Mouse (Mus musculus) CH12.LX (cell line): ENCODE measurements around the gene Slc6a9. TPM values are rescaled to one million over a fixed set of nuclear protein-coding genes. Genes with fewer than 3 reads are reported as not detected.

ENCODE experiments used
- DNase-seq: peaks from one replicate; pipeline ENCODE4 v3.0.0-alpha.2; 2013; ENCODE audit errors: extremely low read depth
- H3K27ac ChIP-seq: 2 replicates; pipeline ENCODE4 v1.5.1; 2012; ENCODE audit warnings: low read depth, mild to moderate bottlenecking, control low read depth, moderate library complexity; ENCODE audit not compliant: insufficient read depth
- H3K27me3 ChIP-seq: replicated peaks from 2 replicates; pipeline ENCODE3; 2012; ENCODE audit warnings: inconsistent platforms
- H3K36me3 ChIP-seq, 2 experiments: replicated peaks in 1 of 2; 2 replicates each; pipeline versions ENCODE3 to v1.6.1; 2012; ENCODE audit warnings: inconsistent platforms in 1 of 2, low read length in 1 of 2, mild to moderate bottlenecking in 1 of 2, mixed read lengths in 1 of 2, moderate library complexity in 1 of 2; ENCODE audit not compliant: control insufficient read depth in 1 of 2, insufficient read depth in 1 of 2
- H3K4me1 ChIP-seq, 2 experiments: 2 replicates each; pipeline ENCODE4 v1.6.1; 2012; ENCODE audit warnings: inconsistent platforms in 1 of 2, moderate library complexity in 1 of 2; ENCODE audit not compliant: insufficient read depth in 2 of 2, control insufficient read depth in 1 of 2
- H3K4me2 ChIP-seq: 2 replicates; pipeline ENCODE4 v1.6.1; 2012; ENCODE audit warnings: low read depth, mild to moderate bottlenecking, control low read depth; ENCODE audit not compliant: poor library complexity, insufficient read depth, severe bottlenecking
- H3K4me3 ChIP-seq, 3 experiments: fragments of 150-350 bp in 1 of 3; sonication (generic) in 1 of 3; replicated peaks in 1 of 3; 2 replicates each; pipeline versions ENCODE3 to v1.5.1; 2011 to 2012; ENCODE audit warnings: low read depth in 2 of 3, low read length in 2 of 3, mild to moderate bottlenecking in 2 of 3, moderate library complexity in 2 of 3, control low read depth in 1 of 3, improper control_type of control experiment in 1 of 3, inconsistent platforms in 1 of 3, mixed read lengths in 1 of 3; ENCODE audit not compliant: poor library complexity in 1 of 3
- H3K79me2 ChIP-seq: replicated peaks from 2 replicates; pipeline ENCODE4 v1.6.1; 2012; ENCODE audit warnings: mild to moderate bottlenecking, moderate library complexity; ENCODE audit not compliant: control insufficient read depth, poor library complexity, insufficient read depth, severe bottlenecking; ENCODE audit errors: extremely low read depth
- H3K9ac ChIP-seq: 2 replicates; pipeline ENCODE4 v1.6.1; 2012; ENCODE audit warnings: low read depth, mild to moderate bottlenecking, control low read depth, moderate library complexity; ENCODE audit not compliant: insufficient read depth
- H3K9me3 ChIP-seq: replicated peaks from 2 replicates; pipeline ENCODE3; 2012; ENCODE audit warnings: low read length, inconsistent platforms, mixed read lengths
- BHLHE40 ChIP-seq: IDR thresholded peaks from 2 replicates; pipeline ENCODE4 v1.6.1; 2011; ENCODE audit warnings: mild to moderate bottlenecking, low read depth, low read length, improper control_type of control experiment
- CHD1 ChIP-seq: IDR thresholded peaks from 2 replicates; pipeline ENCODE4 v1.6.1; 2012; ENCODE audit warnings: low read depth, low read length, improper control_type of control experiment, inconsistent platforms
- CHD2 ChIP-seq: IDR thresholded peaks from 2 replicates; pipeline ENCODE4 v1.6.1; 2011; ENCODE audit warnings: low read length, improper control_type of control experiment
- E2F4 ChIP-seq: IDR thresholded peaks from 2 replicates; pipeline ENCODE4 v1.6.1; 2011; ENCODE audit warnings: low read depth, low read length, improper control_type of control experiment; ENCODE audit not compliant: insufficient replicate concordance
- EP300 ChIP-seq: IDR thresholded peaks from 2 replicates; pipeline ENCODE4 v1.6.1; 2011; ENCODE audit warnings: low read length, improper control_type of control experiment
- MAX ChIP-seq: IDR thresholded peaks from 2 replicates; pipeline ENCODE4 v1.6.1; 2011; ENCODE audit warnings: low read length, improper control_type of control experiment
- MAZ ChIP-seq: IDR thresholded peaks from 2 replicates; pipeline ENCODE4 v1.6.1; 2012; ENCODE audit warnings: low read depth, mild to moderate bottlenecking, inconsistent platforms, low read length, improper control_type of control experiment, moderate library complexity
- NRF1 ChIP-seq: IDR thresholded peaks from 2 replicates; pipeline ENCODE4 v1.6.1; 2014; ENCODE audit warnings: low read depth, mild to moderate bottlenecking, inconsistent platforms, low read length, improper control_type of control experiment, moderate library complexity
- RCOR1 ChIP-seq: conservative IDR thresholded peaks from 2 replicates; pipeline ENCODE4 v1.6.1; 2012; ENCODE audit warnings: low read depth, mild to moderate bottlenecking, inconsistent platforms, low read length, improper control_type of control experiment
- SIN3A ChIP-seq: IDR thresholded peaks from 2 replicates; pipeline ENCODE4 v1.6.1; 2012; ENCODE audit warnings: low read length, improper control_type of control experiment, inconsistent platforms
- TBP ChIP-seq: conservative IDR thresholded peaks from 2 replicates; pipeline ENCODE4 v1.6.1; 2011; ENCODE audit warnings: low read depth, low read length, improper control_type of control experiment
- USF2 ChIP-seq: conservative IDR thresholded peaks from 2 replicates; pipeline ENCODE4 v1.6.1; 2011; ENCODE audit warnings: low read depth, low read length, improper control_type of control experiment
- ZKSCAN1 ChIP-seq: IDR thresholded peaks from 2 replicates; pipeline ENCODE4 v1.6.1; 2012; ENCODE audit warnings: low read depth, inconsistent platforms, low read length, improper control_type of control experiment, borderline replicate concordance
- ZNF384 ChIP-seq: IDR thresholded peaks from 2 replicates; pipeline ENCODE4 v1.6.1; 2012; ENCODE audit warnings: low read depth, low read length, improper control_type of control experiment, inconsistent platforms
- dilution Hi-C: fragments of 300-500 bp; cut with MboI; formaldehyde crosslinking; loops from 2 replicates; pipeline ENCODE4 v1.14.3; 2020; ENCODE audit warnings: low sequenced_read_pairs; ENCODE audit not compliant: extremely low pct_unique_long_range_greater_than_20kb, extremely low pct_ligation_motif_present
- in situ Hi-C: fragments of 300-500 bp; cut with MboI; formaldehyde crosslinking; loops from 3 replicates; pipeline ENCODE4 v1.14.3; 2019; ENCODE audit warnings: low sequenced_read_pairs, low pct_ligation_motif_present, low pct_unique_long_range_greater_than_20kb, mixed read lengths
- polyA plus RNA-seq: library from polyadenylated mRNA; unstranded; fragments of >175 nt; gene quantifications from 2 replicates; pipeline ENCODE4 v1.2.1, GENCODE M21; 2012; ENCODE audit warnings: low read depth; ENCODE audit not compliant: insufficient read length
- total RNA-seq, 2 experiments: library from RNA; depleted of rRNA; stranded (reverse); fragments of 300-350 nt in 1 of 2; fragments of >200 nt in 1 of 2; gene quantifications; 2 replicates each; pipeline ENCODE4 v1.2.3; 2012 to 2014

Slc6a9 gene
- total and polyA plus RNA-seq, 3 experiments: 4.0 to 15.6 (median 9.1) TPM

DNA sequence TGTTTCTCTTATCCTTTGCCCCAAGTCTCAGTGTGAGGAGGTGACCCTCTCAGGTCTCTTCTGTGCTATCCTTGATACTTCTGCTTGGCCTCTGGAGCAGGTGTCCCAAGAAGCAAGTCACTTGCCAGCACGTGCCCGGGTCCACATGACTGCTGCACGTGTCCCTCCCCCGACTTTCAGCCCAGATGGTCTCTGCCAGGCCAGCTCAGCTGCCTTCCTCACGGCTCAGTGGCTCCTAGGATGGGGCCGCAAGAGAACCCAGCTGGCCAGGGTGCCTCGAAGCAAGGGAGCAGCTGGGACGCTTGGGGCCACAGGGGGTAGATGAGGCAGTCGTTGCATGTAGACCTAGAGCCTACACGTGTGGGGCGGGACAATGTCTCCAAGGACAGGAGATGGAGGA, 11.0 kb downstream of the Slc6a9 start:
- TF ChIP-seq EP300 (no peak), NRF1 (no peak), BHLHE40 (0 out of 2 replicates have a peak, but pooled peaks have one; percentile 22), MAX (no peak), USF2 (no peak)
- Histone ChIP-seq H3K4me3 (no peak overlapping the region), H3K4me1 (peaks cover 0 to 10% of the 10 kb centered on the region in 2 experiments; a peak in 2 of 4 replicates), H3K36me3 (peaks cover 27 to 86% of the 10 kb centered on the region in 2 experiments), H3K9ac (no peak overlapping the region), H3K9me3 (no peaks in the 10 kb centered on the region), H3K79me2 (no peaks in the 10 kb centered on the region), H3K4me2 (no peak overlapping the region), H3K27me3 (no peaks in the 10 kb centered on the region), H3K27ac (no peak overlapping the region)
- no peak for DNase-seq
- dilution Hi-C loops (no loop called here), in situ Hi-C loops (loop anchor here (25.0 kb wide), 1 partner anchor 242 kb away; no protein-coding TSS in a partner anchor)

DNA sequence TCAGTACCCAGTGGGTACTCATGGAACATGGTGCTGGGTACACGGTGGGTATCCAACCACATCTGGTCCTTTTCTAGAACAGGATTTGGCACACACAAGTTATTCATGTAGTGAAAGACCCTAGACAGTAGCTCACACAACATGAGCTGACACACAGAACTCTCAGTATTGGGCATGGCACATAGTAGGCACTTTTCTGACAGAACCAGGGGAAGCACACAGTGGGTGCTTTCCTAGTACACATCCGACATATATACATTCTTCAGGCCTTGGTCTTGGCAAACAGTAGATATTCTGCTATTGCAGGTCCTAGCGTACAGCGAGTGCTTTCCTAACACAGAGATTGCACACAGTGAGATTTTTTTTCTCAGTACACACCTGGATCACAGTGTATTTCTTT, 12.0 kb downstream of the Slc6a9 start:
- Histone ChIP-seq H3K36me3 (peaks cover 27 to 84% of the 10 kb centered on the region in 2 experiments), H3K79me2 (no peaks in the 10 kb centered on the region), H3K4me2 (no peak overlapping the region), H3K4me3 (no peak overlapping the region), H3K4me1 (peaks cover 0 to 5% of the 10 kb centered on the region in 2 experiments; a peak in 1 of 4 replicates), H3K27me3 (no peaks in the 10 kb centered on the region), H3K27ac (no peak overlapping the region), H3K9ac (no peak overlapping the region), H3K9me3 (no peaks in the 10 kb centered on the region)
- TF ChIP-seq E2F4 (no peak), TBP (no peak), MAZ (no peak), SIN3A (no peak), ZKSCAN1 (peak; percentile 86)
- dilution Hi-C loops: no loop called here
- DNase-seq: no peak
- in situ Hi-C loops: loop anchor here (25.0 kb wide), 1 partner anchor 241 kb away; no protein-coding TSS in a partner anchor

DNA sequence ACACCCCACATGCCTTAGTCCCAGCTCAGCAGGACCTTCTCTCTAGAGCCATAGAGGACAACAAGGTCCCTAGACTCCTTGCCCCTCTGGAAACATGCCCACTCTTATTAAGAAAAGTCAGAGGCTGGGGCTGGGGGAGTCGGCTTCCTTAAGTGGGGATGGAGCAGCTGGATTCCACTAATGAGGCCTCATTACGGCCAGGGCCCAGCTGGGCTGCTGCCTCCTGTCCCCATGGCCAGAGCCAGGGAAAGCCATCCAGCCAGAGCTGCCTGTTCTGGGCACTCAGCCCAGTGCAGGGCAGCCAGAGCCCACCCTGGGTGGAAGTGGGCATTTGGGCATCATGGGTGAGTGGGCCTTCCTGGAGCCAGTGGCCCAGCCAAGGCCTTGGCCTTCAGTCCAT, 12.7 kb downstream of the Slc6a9 start:
- H3K4me2 ChIP-seq: no peak overlapping the region

More for the DNA sequence above, 12.7 kb downstream of the Slc6a9 start:
- dilution Hi-C loops: no loop called here
- Histone ChIP-seq H3K27me3 (no peaks in the 10 kb centered on the region), H3K36me3 (peaks cover 27 to 83% of the 10 kb centered on the region in 2 experiments), H3K9me3 (no peaks in the 10 kb centered on the region), H3K27ac (no peak overlapping the region), H3K4me1 (peaks cover 0 to 5% of the 10 kb centered on the region in 2 experiments; a peak in 1 of 4 replicates), H3K79me2 (no peaks in the 10 kb centered on the region), H3K9ac (no peak overlapping the region), H3K4me3 (no peak overlapping the region)
- no peak for DNase-seq
- in situ Hi-C loops: loop anchor here (25.0 kb wide), 1 partner anchor 240 kb away; no protein-coding TSS in a partner anchor
- TF ChIP-seq ZNF384: no peak
- no peak for TF ChIP-seq CHD2
- no peak for TF ChIP-seq RCOR1
- TF ChIP-seq CHD1: no peak
- no peak for TF ChIP-seq EP300
- TF ChIP-seq MAZ: no peak
